Mouse (Mus musculus) neural tube, embryonic 14.5 days (tissue): ENCODE results near the gene Nat8f6. TPM values are rescaled to one million over a fixed set of nuclear protein-coding genes. Genes with fewer than 3 reads are reported as not detected.
"Not testable (repeated sequence)": the region's sequence is repeated elsewhere in the genome, so short reads cannot be mapped to it uniquely, and the experiment has no call there.

Source experiments
- ATAC-seq: fragments of 200-750 bp; cut with Nextera tagmentation; 2 replicates; pipeline ENCODE4 v1.8.0; 2017; ENCODE audit warnings: low read depth, mild to moderate bottlenecking, moderate TSS enrichment, moderate library complexity
- H3K27ac ChIP-seq: fragments of 300-500 bp; sonication (generic); 2 replicates; pipeline ENCODE4 v1.5.1; 2014; ENCODE audit warnings: low read depth, mild to moderate bottlenecking, control low read depth, low read length, moderate library complexity, mixed read lengths
- H3K27me3 ChIP-seq: fragments of 300-500 bp; sonication (generic); 2 replicates; pipeline ENCODE4 v1.6.1; 2014; ENCODE audit warnings: low read length; ENCODE audit not compliant: control insufficient read depth, insufficient read depth
- H3K36me3 ChIP-seq: fragments of 300-500 bp; sonication (generic); 2 replicates; pipeline ENCODE4 v1.6.1; 2014; ENCODE audit warnings: low read length, mixed read lengths; ENCODE audit not compliant: control insufficient read depth, insufficient read depth
- H3K4me1 ChIP-seq: fragments of 300-500 bp; sonication (generic); 2 replicates; pipeline ENCODE4 v1.6.1; 2014; ENCODE audit warnings: low read length; ENCODE audit not compliant: control insufficient read depth, insufficient read depth
- H3K4me2 ChIP-seq: fragments of 300-500 bp; sonication (generic); 2 replicates; pipeline ENCODE4 v1.6.1; 2014; ENCODE audit warnings: mild to moderate bottlenecking, low read depth, low read length, control low read depth
- H3K4me3 ChIP-seq: fragments of 300-500 bp; sonication (generic); 2 replicates; pipeline ENCODE4 v1.5.1; 2014; ENCODE audit warnings: low read depth, low read length, control low read depth, mixed read lengths
- H3K9ac ChIP-seq: fragments of 300-500 bp; sonication (generic); replicated peaks from 2 replicates; pipeline ENCODE4 v1.6.1; 2014; ENCODE audit warnings: low read depth, mild to moderate bottlenecking, control low read depth, low read length, mixed read lengths
- H3K9me3 ChIP-seq: fragments of 300-500 bp; sonication (generic); 2 replicates; pipeline ENCODE4 v1.6.1; 2016; ENCODE audit warnings: low read length; ENCODE audit not compliant: control insufficient read depth
- WGBS: fragments of 180-500 bp; shearing (Covaris S2); extraction: QIAGEN DNeasy Blood & Tissue Kit; methylation state at CpG from one replicate; pipeline ENCODE4 v1.1.7; 2014; 5-methylcytosine and 5-hydroxymethylcytosine counted together
- polyA plus RNA-seq: library from polyadenylated mRNA; unstranded; fragments of >200 nt; fragmentation: Nextera tagmentation; extraction: Ambion mirVana; gene quantifications from 2 replicates; pipeline ENCODE4 v1.2.1, GENCODE M21; 2014

Gene Nat8f6
- polyA plus RNA-seq, 1 experiment from 2014 or later: not detected

DNA sequence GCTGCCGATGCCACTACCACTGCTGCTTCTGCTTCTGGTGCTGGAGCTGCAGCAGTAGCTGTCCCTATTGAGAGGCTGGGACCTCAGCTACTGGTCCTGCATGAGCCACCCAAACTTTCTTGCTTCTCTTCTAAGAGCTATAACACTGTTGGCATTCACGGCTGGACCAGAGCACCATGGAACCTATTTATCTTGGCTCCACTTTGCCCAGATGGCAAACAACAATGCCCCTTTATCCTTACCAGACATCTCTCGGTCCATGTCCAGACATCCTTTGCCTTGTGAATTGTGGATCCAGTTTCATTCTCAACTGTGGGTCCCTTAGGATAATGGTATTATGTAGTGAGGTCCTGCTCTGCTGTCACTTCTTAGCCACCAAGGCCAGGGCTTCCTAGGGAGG is 40.5 kb upstream of the Nat8f6 start:
- ATAC-seq: no peak

DNA sequence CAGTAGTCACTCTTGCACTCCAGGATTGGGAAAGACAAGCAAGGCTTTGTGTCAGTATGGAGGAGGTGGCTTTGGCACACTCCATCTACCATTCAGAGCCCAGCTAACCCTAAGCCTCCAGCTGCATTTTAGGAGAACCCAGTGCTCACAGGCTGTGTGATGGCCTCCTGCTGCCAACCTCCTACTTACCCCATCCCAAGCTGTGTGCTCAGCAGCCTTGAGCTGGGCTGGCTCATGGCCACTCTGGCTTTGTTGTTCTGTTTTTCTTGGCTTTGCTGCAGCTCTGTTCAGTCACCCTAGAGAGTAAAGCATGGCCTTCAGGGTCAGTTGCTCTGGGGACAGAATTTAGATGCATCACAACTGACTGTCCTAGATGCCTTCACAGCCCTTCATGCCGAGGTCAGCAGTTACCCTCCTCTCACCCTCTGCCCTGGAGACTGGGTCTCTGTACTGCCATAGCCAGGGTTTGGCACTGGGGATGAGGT is 35.5 kb upstream of the Nat8f6 start:
- H3K36me3 ChIP-seq: no peaks in the 10 kb centered on the region
- no peak overlapping the region for H3K4me3 ChIP-seq
- no peaks in the 10 kb centered on the region for H3K4me1 ChIP-seq
- no peak overlapping the region for H3K4me2 ChIP-seq
- no peaks in the 10 kb centered on the region for H3K27me3 ChIP-seq
- 62% methylated on average over 1 of the region's 1 CpGs for WGBS
- peak; percentile 49; the same call in 1 of the 2 replicates for ATAC-seq
- H3K9me3 ChIP-seq: no peaks in the 10 kb centered on the region
- H3K9ac ChIP-seq: no peak overlapping the region
- H3K27ac ChIP-seq: no peak overlapping the region

More for the DNA sequence above, 40.5 kb upstream of the Nat8f6 start:
- H3K36me3 ChIP-seq: no peaks in the 10 kb centered on the region
- H3K4me3 ChIP-seq: no peak overlapping the region
- H3K27ac ChIP-seq: no peak overlapping the region
- H3K4me1 ChIP-seq: no peaks in the 10 kb centered on the region
- no peak overlapping the region for H3K9ac ChIP-seq
- 86% methylated on average over 3 of the region's 3 CpGs for WGBS
- H3K4me2 ChIP-seq: no peak overlapping the region
- H3K9me3 ChIP-seq: no peaks in the 10 kb centered on the region
- no peaks in the 10 kb centered on the region for H3K27me3 ChIP-seq

GRCm38 (mm10) chr6:85853481-85853880 is 32.7 kb upstream of the Nat8f6 start:
- Histone ChIP-seq H3K4me3 (no peak overlapping the region), H3K9me3 (no peaks in the 10 kb centered on the region), H3K27me3 (no peaks in the 10 kb centered on the region), H3K4me2 (no peak overlapping the region), H3K4me1 (no peaks in the 10 kb centered on the region), H3K9ac (no peak overlapping the region), H3K36me3 (no peaks in the 10 kb centered on the region), H3K27ac (no peak overlapping the region)
- 80% methylated on average over 3 of the region's 3 CpGs for WGBS
- no peak for ATAC-seq

DNA sequence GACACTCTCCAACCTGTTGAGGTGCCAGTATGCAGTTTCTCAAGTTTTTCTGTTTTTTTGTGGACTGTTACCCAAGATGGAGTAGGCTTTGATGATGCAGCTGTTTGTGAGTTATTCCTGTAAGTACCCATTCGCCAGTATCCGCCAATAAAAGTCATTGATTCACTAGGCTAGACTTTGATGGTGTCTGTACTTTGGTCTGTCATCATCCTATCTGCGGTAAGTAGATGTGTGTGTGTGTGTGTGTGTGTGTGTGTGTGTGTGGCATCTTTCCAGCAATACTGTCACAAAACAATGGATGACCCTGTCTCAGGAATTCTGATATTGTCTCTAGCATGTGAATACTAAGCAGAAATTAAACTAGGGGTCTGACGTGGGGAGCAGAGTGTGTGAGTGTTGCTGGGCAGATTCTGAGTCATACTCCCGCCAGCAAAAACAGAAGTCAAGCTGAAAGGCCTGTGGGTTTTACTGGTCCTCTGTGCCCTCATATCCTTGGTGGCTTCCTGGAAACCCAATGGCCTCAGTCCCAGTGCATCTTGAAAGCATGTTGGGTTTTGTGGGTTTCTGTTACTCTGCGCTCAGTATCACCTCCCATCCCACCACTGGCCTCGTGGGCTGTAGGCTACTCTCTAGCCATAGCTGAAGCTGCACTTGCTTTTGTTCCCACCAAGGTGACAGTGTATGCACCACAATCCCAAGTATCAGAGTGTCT is 30.5 kb upstream of the Nat8f6 start:
- H3K9ac ChIP-seq: no peak overlapping the region
- no peak overlapping the region for H3K4me2 ChIP-seq
- no peaks in the 10 kb centered on the region for H3K27me3 ChIP-seq
- ATAC-seq: no peak
- H3K4me1 ChIP-seq: no peaks in the 10 kb centered on the region
- H3K4me3 ChIP-seq: no peak overlapping the region
- no peaks in the 10 kb centered on the region for H3K9me3 ChIP-seq
- WGBS: 93% methylated on average over 7 of the region's 7 CpGs
- no peaks in the 10 kb centered on the region for H3K36me3 ChIP-seq
- no peak overlapping the region for H3K27ac ChIP-seq

DNA sequence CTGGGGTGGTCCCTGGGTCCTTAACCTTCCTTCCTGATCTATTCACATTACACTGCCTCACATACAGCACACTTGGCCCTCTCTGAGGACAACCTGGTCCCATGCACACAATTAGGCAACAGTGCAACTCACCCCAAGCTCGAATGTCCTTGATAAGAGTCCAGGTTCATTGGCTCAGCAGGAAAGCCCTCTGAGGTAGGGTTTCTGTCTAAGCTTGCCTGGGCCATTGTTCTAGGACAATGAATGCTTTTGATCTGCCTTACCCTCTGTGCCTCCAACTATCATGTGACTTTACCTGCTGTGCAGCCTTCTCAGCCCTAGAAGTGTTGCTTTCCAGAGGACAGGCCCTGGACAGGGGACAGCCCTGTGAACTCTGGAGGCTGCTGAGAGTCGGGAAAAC is 28.5 kb upstream of the Nat8f6 start:
- Histone ChIP-seq H3K36me3 (no peaks in the 10 kb centered on the region), H3K4me2 (no peak overlapping the region), H3K27me3 (no peaks in the 10 kb centered on the region), H3K9me3 (no peaks in the 10 kb centered on the region), H3K4me3 (no peak overlapping the region), H3K27ac (no peak overlapping the region), H3K4me1 (no peaks in the 10 kb centered on the region), H3K9ac (no peak overlapping the region)
- 27% methylated on average over 2 of the region's 2 CpGs for WGBS
- no peak for ATAC-seq

- Histone ChIP-seq H3K4me1 (no peaks in the 10 kb centered on the region), H3K27me3 (no peaks in the 10 kb centered on the region), H3K9ac (no peak overlapping the region), H3K27ac (no peak overlapping the region), H3K9me3 (no peaks in the 10 kb centered on the region), H3K36me3 (no peaks in the 10 kb centered on the region), H3K4me3 (no peak overlapping the region), H3K4me2 (no peak overlapping the region)
- WGBS: 88% methylated on average over 4 of the region's 4 CpGs
- ATAC-seq: no peak
Observed at GRCm38 (mm10) chr6:85848140-85848539, 27.4 kb upstream of the Nat8f6 start.

DNA sequence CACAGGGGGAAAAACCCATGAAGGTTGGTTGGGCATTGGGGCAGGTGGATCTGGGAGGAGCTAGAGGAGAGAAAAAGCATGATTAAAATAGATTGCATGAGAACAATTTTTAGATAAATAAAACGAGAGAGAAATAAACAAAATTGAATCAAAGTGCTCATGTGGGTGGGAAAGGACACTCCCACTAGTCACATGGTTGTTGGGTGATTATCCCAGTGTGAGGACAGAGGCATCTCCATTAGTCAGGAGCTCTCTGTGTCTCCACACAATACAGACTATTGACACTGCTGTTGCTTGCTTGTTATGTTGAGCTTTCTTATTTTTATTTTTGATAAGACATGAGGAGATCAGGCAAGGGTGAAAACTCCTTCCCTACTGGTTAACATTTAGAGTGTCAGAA is 26.2 kb upstream of the Nat8f6 start:
- H3K9me3 ChIP-seq: no peaks in the 10 kb centered on the region
- no peak overlapping the region for H3K4me3 ChIP-seq
- no peak overlapping the region for H3K27ac ChIP-seq
- no peak for ATAC-seq
- H3K27me3 ChIP-seq: no peaks in the 10 kb centered on the region
- H3K4me2 ChIP-seq: no peak overlapping the region
- no peaks in the 10 kb centered on the region for H3K36me3 ChIP-seq
- H3K4me1 ChIP-seq: no peaks in the 10 kb centered on the region
- 59% methylated on average over 1 of the region's 1 CpGs for WGBS
- no peak overlapping the region for H3K9ac ChIP-seq

GRCm38 (mm10) chr6:85843677-85844458 is 23.1 kb upstream of the Nat8f6 start:
- H3K9me3 ChIP-seq, H3K4me3 ChIP-seq, H3K4me1 ChIP-seq, H3K9ac ChIP-seq, ATAC-seq, H3K27ac ChIP-seq, H3K36me3 ChIP-seq, H3K4me2 ChIP-seq, H3K27me3 ChIP-seq: not testable (repeated sequence)
- 64% methylated on average over 25 of the region's 25 CpGs for WGBS

DNA sequence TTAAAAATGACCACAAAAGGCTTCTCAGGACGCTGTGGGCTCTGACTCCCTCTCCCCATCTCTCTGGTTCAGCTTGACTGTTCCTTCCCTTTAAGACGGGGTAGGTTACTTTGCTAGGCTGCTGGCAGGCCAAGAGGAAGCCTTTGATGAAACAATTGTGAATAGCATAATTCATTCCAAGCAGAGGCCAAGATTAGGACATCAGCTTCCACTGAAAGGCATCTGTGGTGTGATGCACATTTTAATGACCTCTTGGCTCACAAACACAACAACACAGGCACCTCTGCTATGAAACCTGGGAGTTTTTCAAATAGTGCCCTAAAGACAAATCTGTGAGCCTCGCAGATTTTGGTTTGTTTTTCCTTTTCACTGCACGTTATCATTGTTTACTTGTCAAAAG is 19.2 kb upstream of the Nat8f6 start:
- H3K27me3 ChIP-seq: no peaks in the 10 kb centered on the region
- H3K9ac ChIP-seq: no peak overlapping the region
- WGBS: 53% methylated on average over 4 of the region's 4 CpGs
- no peak overlapping the region for H3K27ac ChIP-seq
- H3K4me3 ChIP-seq: no peak overlapping the region
- no peaks in the 10 kb centered on the region for H3K36me3 ChIP-seq
- H3K4me2 ChIP-seq: no peak overlapping the region
- H3K9me3 ChIP-seq: no peaks in the 10 kb centered on the region
- H3K4me1 ChIP-seq: no peaks in the 10 kb centered on the region
- no peak for ATAC-seq
